Mouse (Mus musculus) stomach, postnatal 0 days (tissue): ENCODE data around the gene Egfem1.

Experiments used
- CTCF ChIP-seq: IDR thresholded peaks from 2 replicates; pipeline ENCODE4 v1.5.1; 2016; ENCODE audit warnings: antibody characterized with exemption, low read depth, mild to moderate bottlenecking, moderate library complexity
- EP300 ChIP-seq: optimal IDR thresholded peaks from 2 replicates; pipeline ENCODE3; 2016; ENCODE audit warnings: antibody characterized with exemption

DNA sequence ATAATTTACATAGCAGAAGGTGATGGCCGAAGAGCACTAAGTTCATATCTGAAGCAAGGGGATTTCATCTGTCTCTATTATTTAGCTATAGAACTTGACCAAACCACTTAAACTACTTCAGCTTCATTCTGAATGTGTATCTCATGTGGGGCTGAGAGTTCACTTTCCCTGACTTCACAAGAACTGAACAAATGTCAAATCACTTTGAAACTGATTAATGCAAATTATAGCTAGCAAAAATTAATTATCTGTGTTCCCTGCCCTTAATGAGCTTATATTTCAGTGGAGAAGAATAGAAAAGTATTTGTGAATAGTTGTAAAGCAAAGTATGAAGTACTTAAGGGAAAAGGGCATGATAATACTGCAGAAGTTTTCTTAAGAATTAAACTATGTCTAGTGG lies 481.3 kb downstream of the Egfem1 start:
- TF ChIP-seq CTCF (no peak), EP300 (no peak)
